ENCODE assay signal across 19 mouse cellular contexts in genomic region chr6:26764727-26765126, GRCm38 (mm10).
"Had no signal": no experiment of that assay in that cellular context is flagged by ENCODE, and none has a peak within 500 bp of the region (broad histone marks: within the 10 kb centered on the region; RNA-seq: fewer than 3 reads in every experiment).

No protein-coding gene starts in this region.

- H3K9ac ChIP-seq: limb, embryonic 13.5 days; liver, embryonic 12.5 days; liver, embryonic 15.5 days had no signal

- DNase-seq: kidney, adult 2 months; kidney, postnatal 25 days; layer of hippocampus, adult 9-11 months; layer of hippocampus, postnatal 36 days; liver; lung, adult 2 months; lung, postnatal 14 days; midbrain, embryonic 14.5 days; right cerebral cortex, postnatal 25 days; spleen, adult 18-20 months; thymus, adult 18-20 months; thymus, postnatal 36 days had no signal

- H3K27ac ChIP-seq: kidney, postnatal 0 days; layer of hippocampus, adult 2 months; limb, embryonic 10.5 days; limb, embryonic 13.5 days; liver, embryonic 12.5 days; liver, embryonic 15.5 days; macrophage had no signal

- H3K4me3 ChIP-seq: layer of hippocampus, adult 2 months; limb, embryonic 10.5 days; limb, embryonic 13.5 days; liver, embryonic 12.5 days; liver, embryonic 15.5 days had no signal

- H3K9me3 ChIP-seq: limb, embryonic 10.5 days; limb, embryonic 13.5 days; liver, embryonic 12.5 days; liver, embryonic 15.5 days had no signal

- H3K4me1 ChIP-seq: limb, embryonic 10.5 days; limb, embryonic 13.5 days; liver, embryonic 12.5 days; liver, embryonic 15.5 days had no signal

- H3K27me3 ChIP-seq: limb, embryonic 13.5 days; liver, embryonic 12.5 days; liver, embryonic 15.5 days had no signal

- ATAC-seq: liver, embryonic 12.5 days had no signal

- H3K36me3 ChIP-seq: limb, embryonic 10.5 days; limb, embryonic 13.5 days; liver, embryonic 12.5 days; liver, embryonic 15.5 days had no signal
